13 mouse cellular contexts compared by ENCODE assay signal in the genomic region with DNA sequence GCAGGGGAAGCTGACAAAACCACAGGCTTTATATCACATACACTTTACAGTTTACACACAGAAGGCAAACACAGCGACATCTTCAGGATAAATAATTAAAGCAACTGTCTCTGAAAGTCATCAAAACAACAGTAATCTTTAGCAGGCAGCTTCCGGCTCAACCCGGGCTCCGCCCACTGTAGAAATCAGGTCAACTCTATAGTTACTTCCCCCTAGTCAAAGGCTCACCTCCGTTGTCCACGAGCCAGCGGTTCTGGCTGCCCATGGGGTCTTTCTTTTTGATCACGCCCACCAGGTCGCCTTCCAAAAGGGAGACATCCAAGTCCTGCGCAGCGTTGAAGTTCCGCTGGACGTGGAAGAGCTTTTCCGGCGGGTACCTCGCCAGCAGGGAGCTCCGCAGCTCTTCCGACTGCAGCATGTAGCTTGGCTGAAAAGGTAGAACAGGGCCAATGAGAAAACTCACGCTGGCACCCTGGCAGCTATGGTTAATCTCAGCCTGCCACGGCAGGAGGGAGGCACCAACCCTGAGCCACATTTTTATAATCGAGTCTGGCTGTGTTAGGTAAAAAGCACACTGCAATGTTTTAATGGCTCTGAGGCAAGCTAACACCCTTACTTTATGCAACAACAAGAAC.
DNase-seq lines count a peak whose midpoint lies in the region; ATAC-seq and TF ChIP-seq lines count a peak whose summit lies in the region.
"Had no signal": no experiment of that assay in that cellular context is flagged by ENCODE, and none has a peak within 500 bp of the region (broad histone marks: within the 10 kb centered on the region; RNA-seq: fewer than 3 reads in every experiment).

No protein-coding gene starts in this region.

- H3K36me3 ChIP-seq in E14TG2a.4 (ENCODE audit: insufficient read depth, low read length), result peaks cover 86% of the 10 kb centered on the region
- peaks cover 34% of the 10 kb centered on the region for H3K36me3 ChIP-seq in midbrain, embryonic 15.5 days (replicated peaks)
- H3K36me3 ChIP-seq in midbrain, embryonic 10.5 days, result peaks cover 99% of the 10 kb centered on the region

- peak; percentile 84 for ATAC-seq in megakaryocyte, adult 5-6 weeks (ENCODE audit: poor library complexity, severe bottlenecking)
- no peak for ATAC-seq in midbrain, embryonic 15.5 days (replicated peaks)
- ATAC-seq: forebrain, embryonic 14.5 days had no signal

- no peak overlapping the region for H3K9ac ChIP-seq in midbrain, embryonic 15.5 days
- H3K9ac ChIP-seq: heart, embryonic 15.5 days; liver, embryonic 14.5 days had no signal

- TF ChIP-seq CTCF in E14TG2a.4 (conservative IDR thresholded peaks at IDR 0.05; ENCODE audit: low read length), result no peak; the same call in 1 of the 2 replicates

- peak overlapping the region; percentile 60 for H3K4me3 ChIP-seq in E14TG2a.4 (replicated peaks; ENCODE audit: low read length)
- H3K4me3 ChIP-seq in midbrain, embryonic 15.5 days, result no peak overlapping the region
- no peak overlapping the region for H3K4me3 ChIP-seq in midbrain, embryonic 10.5 days
- H3K4me3 ChIP-seq: heart, embryonic 15.5 days had no signal

- H3K4me2 ChIP-seq in midbrain, embryonic 15.5 days, result no peak overlapping the region
- H3K4me2 ChIP-seq: heart, embryonic 15.5 days had no signal

- WGBS in midbrain, embryonic 15.5 days, result 82% methylated on average over 21 of the region's 21 CpGs
- WGBS in midbrain, embryonic 10.5 days, result 88% methylated on average over 21 of the region's 21 CpGs

- H3K27me3 ChIP-seq in E14TG2a.4 (ENCODE audit: insufficient read depth, low read length), result no peaks in the 10 kb centered on the region
- no peaks in the 10 kb centered on the region for H3K27me3 ChIP-seq in midbrain, embryonic 15.5 days (replicated peaks)
- no peaks in the 10 kb centered on the region for H3K27me3 ChIP-seq in midbrain, embryonic 10.5 days (ENCODE audit: low read depth, poor library complexity, severe bottlenecking)
- H3K27me3 ChIP-seq: heart, embryonic 15.5 days had no signal

- H3K9me3 ChIP-seq in E14TG2a.4 (ENCODE audit: low read length), result no peaks in the 10 kb centered on the region
- H3K9me3 ChIP-seq in midbrain, embryonic 15.5 days, result no peaks in the 10 kb centered on the region
- no peaks in the 10 kb centered on the region for H3K9me3 ChIP-seq in midbrain, embryonic 10.5 days (replicated peaks)
- H3K9me3 ChIP-seq: heart, embryonic 15.5 days had no signal

- peak; percentile 28 to 34 for DNase-seq in B cell, adult 2 months
- peak; percentile 41 to 49 for DNase-seq in cerebellum, adult 18-20 months
- DNase-seq in frontal cortex, postnatal 14 days (ENCODE audit: low spot score in 2 of 2), result no peak
- no peak for DNase-seq in midbrain, embryonic 10.5 days (ENCODE audit: low spot score)
- DNase-seq in left cerebral cortex, postnatal 10 days (ENCODE audit: extremely low spot score in 1 of 2, low spot score in 2 of 2), result no peak
- DNase-seq: layer of hippocampus, postnatal 36 days; right cerebral cortex, postnatal 25 days had no signal

- peaks cover 35% of the 10 kb centered on the region for H3K4me1 ChIP-seq in E14TG2a.4 (replicated peaks; ENCODE audit: low read depth, low read length)
- H3K4me1 ChIP-seq in midbrain, embryonic 15.5 days, result no peaks in the 10 kb centered on the region
- no peaks in the 10 kb centered on the region for H3K4me1 ChIP-seq in midbrain, embryonic 10.5 days
- H3K4me1 ChIP-seq: heart, embryonic 15.5 days had no signal

- H3K27ac ChIP-seq in midbrain, embryonic 15.5 days, result no peak overlapping the region
- H3K27ac ChIP-seq in midbrain, embryonic 10.5 days (replicated peaks), result no peak overlapping the region
- H3K27ac ChIP-seq: heart, embryonic 15.5 days; liver, embryonic 14.5 days had no signal

- intact Hi-C loops in left cerebral cortex, postnatal 10 days (cut with DNase I), result no loop called here

Comparison
In these comparisons a context has a peak if more than half of its experiments do, and no peak if none do; other contexts are left out.
1. DNase-seq: peak in B cell, adult 2 months (2 of 2) and cerebellum, adult 18-20 months (2 of 2); none in frontal cortex, postnatal 14 days (0 of 2), midbrain, embryonic 10.5 days (single experiment) and left cerebral cortex, postnatal 10 days (0 of 2).